18 mouse cellular contexts compared by ENCODE assay signal in the genomic region with DNA sequence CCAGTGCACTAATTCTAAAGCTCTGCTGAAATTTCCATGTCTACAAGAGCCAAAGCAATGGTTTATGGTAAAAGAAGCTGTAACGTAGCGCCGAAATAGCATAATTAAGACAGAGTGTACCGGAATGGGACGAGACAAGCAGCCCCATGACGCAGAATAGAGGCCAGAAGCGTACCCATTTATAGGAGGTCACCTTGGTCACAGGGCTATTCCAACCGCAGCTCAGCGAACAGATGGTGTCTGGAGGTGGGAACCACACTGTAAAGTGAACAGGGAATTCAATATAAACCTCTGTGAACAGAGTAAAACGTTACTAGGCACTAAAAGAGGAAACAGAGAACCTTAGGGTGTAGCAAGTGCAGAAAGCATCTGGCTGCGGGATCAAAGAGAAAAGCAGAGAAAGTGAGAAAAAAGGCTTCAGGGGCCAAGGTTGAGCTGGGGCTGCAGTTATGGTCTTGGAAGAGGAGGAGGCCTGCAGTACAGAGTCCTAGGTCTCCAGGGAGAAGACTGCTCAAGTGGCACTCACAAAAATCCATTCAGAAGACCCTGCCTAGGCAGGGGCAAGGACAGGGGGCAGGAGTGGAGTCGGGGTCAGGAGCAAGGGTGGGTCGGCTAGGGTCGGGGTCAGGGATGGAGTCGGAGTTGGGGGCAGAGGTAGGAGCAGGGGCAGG. TPM values are rescaled to one million over a fixed set of nuclear protein-coding genes. Genes with fewer than 3 reads are reported as not detected.
"Had no signal": no experiment of that assay in that cellular context is flagged by ENCODE, and none has a peak within 500 bp of the region (broad histone marks: within the 10 kb centered on the region; RNA-seq: fewer than 3 reads in every experiment).

No protein-coding gene starts in this region.

- H3K4me3 ChIP-seq: midbrain, embryonic 10.5 days; midbrain, embryonic 12.5 days; myocyte; neural tube, embryonic 13.5 days; neural tube, embryonic 15.5 days; stomach, embryonic 15.5 days had no signal

- H3K9me3 ChIP-seq: midbrain, embryonic 10.5 days; midbrain, embryonic 12.5 days; neural tube, embryonic 13.5 days; neural tube, embryonic 15.5 days; stomach, embryonic 15.5 days had no signal

- H3K9ac ChIP-seq: lung, embryonic 14.5 days; midbrain, embryonic 12.5 days; neural tube, embryonic 13.5 days; neural tube, embryonic 15.5 days; stomach, embryonic 15.5 days had no signal

- H3K36me3 ChIP-seq: midbrain, embryonic 10.5 days; midbrain, embryonic 12.5 days; neural tube, embryonic 13.5 days; neural tube, embryonic 15.5 days; stomach, embryonic 15.5 days had no signal

- DNase-seq: lung, adult 18-20 months; lung, embryonic 14.5 days; lung, postnatal 10 days; lung, postnatal 4 days; midbrain, embryonic 14.5 days; retina, postnatal 1 day; right cerebral cortex, adult 18-20 months; right cerebral cortex, postnatal 14 days; thymus, postnatal 14 days; thymus, postnatal 36 days had no signal

- H3K4me2 ChIP-seq: lung, embryonic 14.5 days; midbrain, embryonic 12.5 days; neural tube, embryonic 13.5 days; neural tube, embryonic 15.5 days; stomach, embryonic 15.5 days had no signal

- H3K4me1 ChIP-seq: midbrain, embryonic 12.5 days; neural tube, embryonic 13.5 days; neural tube, embryonic 15.5 days; stomach, embryonic 15.5 days had no signal

- ATAC-seq: midbrain, embryonic 16.5 days had no signal

- H3K27ac ChIP-seq: midbrain, embryonic 10.5 days; midbrain, embryonic 12.5 days; neural tube, embryonic 13.5 days; neural tube, embryonic 15.5 days; stomach, embryonic 15.5 days; stomach, postnatal 0 days had no signal

- H3K27me3 ChIP-seq: midbrain, embryonic 12.5 days; neural tube, embryonic 13.5 days; neural tube, embryonic 15.5 days; stomach, embryonic 15.5 days had no signal

RNA-seq across cellular contexts. Expression of a gene that starts 43.7 kb away (rescaled TPM):
- polyA plus RNA-seq: midbrain, embryonic 14.5 days had no signal
